Mouse (Mus musculus): ENCODE data around the gene Mettl7a3. TPM values are rescaled to one million over a fixed set of nuclear protein-coding genes. Genes with fewer than 3 reads are reported as not detected.

The Mettl7a3 gene
- 0.11 and 0.15 TPM in 2 replicates for polyA plus RNA-seq (2012; rRNA removed)

DNA sequence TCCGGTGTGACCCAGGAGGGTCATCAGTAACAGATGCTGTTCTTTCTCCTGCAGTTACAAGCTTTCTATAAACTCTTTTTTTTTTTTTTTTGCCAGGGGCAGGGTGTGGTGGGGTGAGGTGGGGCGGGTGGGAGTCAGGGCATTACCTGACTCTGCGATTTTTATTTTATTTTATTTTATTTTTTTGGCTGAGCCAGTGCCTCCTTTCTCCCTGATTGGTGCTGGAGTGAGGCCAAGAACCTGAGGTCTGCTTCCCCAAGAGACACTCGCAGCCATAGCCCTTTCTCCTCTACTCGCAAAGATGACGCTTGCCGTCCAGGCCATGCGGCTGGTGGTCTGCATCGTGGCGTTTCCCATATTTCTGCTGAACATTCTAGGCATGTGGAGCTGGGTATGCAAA, at the start of gene Mettl7a3:
Mettl7a3 (plus strand) TSS at position 301 of the 400 bp plus-strand sequence.
- no peak for TF ChIP-seq POLR2A (IDR thresholded peaks at IDR 0.05; ENCODE audit: low read depth, low read length)
- no peak for TF ChIP-seq CTCF (conservative IDR thresholded peaks at IDR 0.05; ENCODE audit: insufficient read depth, insufficient read length, low read depth, low read length)
- Histone ChIP-seq H3K27me3 (replicated peaks; ENCODE audit: control insufficient read depth, insufficient read depth, low read length) (no peaks in the 10 kb centered on the region), H3K36me3 (ENCODE audit: control insufficient read depth, insufficient read depth, low read length) (no peaks in the 10 kb centered on the region), H3K4me1 (ENCODE audit: control insufficient read depth, insufficient read depth, low read length) (no peaks in the 10 kb centered on the region), H3K27ac (ENCODE audit: insufficient read depth, low read depth, low read length) (no peak within 1 kb of the TSS), H3K4me3 (ENCODE audit: insufficient read depth, low read depth, low read length) (no peak within 1 kb of the TSS)
- no peak for DNase-seq
- 68% methylated on average over 10 of the region's 10 CpGs for WGBS

DNA sequence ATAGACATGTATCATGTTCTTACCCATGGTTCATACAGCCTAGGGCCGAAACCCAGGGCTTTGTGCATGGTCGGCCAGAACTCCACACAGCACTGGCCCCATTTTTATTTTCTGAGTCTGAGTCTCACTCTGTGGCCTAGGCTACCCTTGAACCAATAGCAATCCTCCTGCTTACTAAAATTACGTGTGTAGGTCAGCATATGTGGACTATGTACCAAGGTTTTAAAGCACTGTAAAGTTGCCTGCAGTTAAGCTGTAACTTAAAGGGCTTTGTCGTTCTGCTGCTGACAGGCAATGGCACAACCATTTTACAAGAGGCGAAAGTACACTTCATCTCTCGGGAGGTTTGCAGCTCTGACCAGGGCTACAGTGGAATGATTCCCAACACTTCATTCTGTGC, 45.7 kb upstream of the Mettl7a3 start:
- 81% methylated on average over 6 of the region's 6 CpGs for WGBS
- no peaks in the 10 kb centered on the region for H3K4me1 ChIP-seq (ENCODE audit: control insufficient read depth, insufficient read depth, low read length)
- no peaks in the 10 kb centered on the region for H3K36me3 ChIP-seq (ENCODE audit: control insufficient read depth, insufficient read depth, low read length)
- DNase-seq = no peak
- H3K27ac ChIP-seq (ENCODE audit: insufficient read depth, low read depth, low read length) = no peak overlapping the region
- TF ChIP-seq CTCF (conservative IDR thresholded peaks at IDR 0.05; ENCODE audit: insufficient read depth, insufficient read length, low read depth, low read length) (no peak), POLR2A (IDR thresholded peaks at IDR 0.05; ENCODE audit: low read depth, low read length) (no peak)
- H3K27me3 ChIP-seq (replicated peaks; ENCODE audit: control insufficient read depth, insufficient read depth, low read length) = no peaks in the 10 kb centered on the region
- H3K4me3 ChIP-seq (ENCODE audit: insufficient read depth, low read depth, low read length) = no peak overlapping the region

DNA sequence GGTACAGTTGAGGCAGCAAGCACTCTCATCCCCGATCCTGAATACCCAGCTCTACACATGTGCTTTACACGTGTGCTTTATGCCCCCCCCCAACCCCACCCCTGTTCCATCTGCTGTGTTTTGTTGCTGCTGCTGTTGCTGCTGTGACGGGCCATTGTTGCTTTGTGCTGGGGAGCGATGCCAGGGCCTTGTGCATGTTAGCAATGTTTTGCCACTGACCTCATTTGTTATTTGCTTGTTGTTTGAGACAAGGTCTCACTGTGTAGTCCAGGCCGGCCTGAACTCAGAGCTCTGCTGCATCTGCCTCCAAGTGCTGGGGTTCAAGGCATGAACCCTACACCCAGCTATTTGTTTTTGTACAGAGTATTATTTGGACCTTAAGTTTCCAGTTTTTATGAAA, 43.9 kb upstream of the Mettl7a3 start:
- no peak for DNase-seq
- H3K27me3 ChIP-seq (replicated peaks; ENCODE audit: control insufficient read depth, insufficient read depth, low read length) = no peaks in the 10 kb centered on the region
- no peaks in the 10 kb centered on the region for H3K36me3 ChIP-seq (ENCODE audit: control insufficient read depth, insufficient read depth, low read length)
- no peak for TF ChIP-seq POLR2A (IDR thresholded peaks at IDR 0.05; ENCODE audit: low read depth, low read length)
- no peak for TF ChIP-seq CTCF (conservative IDR thresholded peaks at IDR 0.05; ENCODE audit: insufficient read depth, insufficient read length, low read depth, low read length)
- H3K27ac ChIP-seq (ENCODE audit: insufficient read depth, low read depth, low read length) = no peak overlapping the region
- 87% methylated on average over 5 of the region's 5 CpGs for WGBS
- H3K4me3 ChIP-seq (ENCODE audit: insufficient read depth, low read depth, low read length) = no peak overlapping the region
- H3K4me1 ChIP-seq (ENCODE audit: control insufficient read depth, insufficient read depth, low read length) = no peaks in the 10 kb centered on the region

DNA sequence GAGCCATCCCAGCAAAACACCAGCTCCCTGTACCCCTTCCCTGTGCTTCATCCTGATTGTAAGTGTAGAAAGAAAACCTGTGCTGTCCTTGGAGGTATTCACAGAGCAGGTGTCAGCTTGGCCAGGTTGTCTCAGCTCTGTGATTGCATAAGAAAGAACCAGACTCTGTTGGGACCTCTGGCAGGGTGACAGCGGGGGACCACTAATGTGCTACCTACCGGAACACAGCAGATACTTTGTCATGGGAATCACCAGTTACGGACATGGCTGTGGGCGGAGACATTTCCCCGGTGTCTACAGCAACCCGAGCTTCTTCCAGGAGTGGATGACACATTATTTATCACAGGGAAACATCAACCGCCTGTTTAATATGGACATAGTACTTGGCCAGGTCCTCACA, 42.4 kb upstream of the Mettl7a3 start:
- no peaks in the 10 kb centered on the region for H3K4me1 ChIP-seq (ENCODE audit: control insufficient read depth, insufficient read depth, low read length)
- no peaks in the 10 kb centered on the region for H3K36me3 ChIP-seq (ENCODE audit: control insufficient read depth, insufficient read depth, low read length)
- no peak overlapping the region for H3K27ac ChIP-seq (ENCODE audit: insufficient read depth, low read depth, low read length)
- H3K4me3 ChIP-seq (ENCODE audit: insufficient read depth, low read depth, low read length) = no peak overlapping the region
- TF ChIP-seq CTCF (conservative IDR thresholded peaks at IDR 0.05; ENCODE audit: insufficient read depth, insufficient read length, low read depth, low read length) = no peak
- TF ChIP-seq POLR2A (IDR thresholded peaks at IDR 0.05; ENCODE audit: low read depth, low read length) = no peak
- no peak for DNase-seq
- H3K27me3 ChIP-seq (replicated peaks; ENCODE audit: control insufficient read depth, insufficient read depth, low read length) = no peaks in the 10 kb centered on the region
- WGBS = 48% methylated on average over 7 of the region's 7 CpGs

DNA sequence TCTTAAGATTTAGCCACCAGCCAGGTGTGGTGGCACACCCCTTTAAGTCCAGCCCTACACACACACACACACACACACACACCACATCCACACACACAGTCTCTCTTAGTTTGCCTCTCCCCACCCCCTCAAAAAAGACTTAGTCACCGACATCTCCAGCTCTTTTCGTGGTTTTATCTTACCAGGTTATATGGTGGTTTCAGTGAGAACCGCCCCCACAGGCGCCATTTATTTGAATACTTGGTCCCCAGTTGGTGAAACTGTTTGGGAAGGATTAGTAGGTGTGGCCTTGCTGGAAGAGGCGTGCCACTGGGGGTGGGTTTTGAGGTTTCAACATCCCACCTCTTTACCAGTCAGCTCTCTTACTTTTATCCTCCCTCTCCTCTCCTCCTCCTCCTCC, 36.9 kb upstream of the Mettl7a3 start:
- H3K36me3 ChIP-seq (ENCODE audit: control insufficient read depth, insufficient read depth, low read length) = no peaks in the 10 kb centered on the region
- WGBS = 91% methylated on average over 5 of the region's 5 CpGs

DNA sequence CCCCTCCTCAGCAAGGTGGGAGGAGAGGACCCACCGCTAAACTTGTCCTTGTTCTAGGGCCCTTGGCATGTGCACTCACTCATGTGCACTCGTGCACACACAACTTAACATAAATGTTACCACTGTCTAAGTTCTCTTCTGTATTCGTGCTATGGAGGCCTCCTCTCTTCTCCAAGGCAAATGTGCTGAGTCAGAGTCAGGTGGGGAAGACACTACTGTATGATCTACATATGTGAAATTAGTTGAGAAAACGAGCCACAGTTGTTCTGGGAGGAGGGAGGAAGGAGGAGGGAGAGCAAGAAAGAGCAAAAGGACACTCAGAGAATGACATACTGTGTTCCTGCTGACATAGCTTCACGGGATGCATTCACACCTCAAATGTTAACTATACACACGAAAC, 34.2 kb upstream of the Mettl7a3 start:
- no peak overlapping the region for H3K4me3 ChIP-seq (ENCODE audit: insufficient read depth, low read depth, low read length)
- no peaks in the 10 kb centered on the region for H3K27me3 ChIP-seq (replicated peaks; ENCODE audit: control insufficient read depth, insufficient read depth, low read length)
- H3K4me1 ChIP-seq (ENCODE audit: control insufficient read depth, insufficient read depth, low read length) = peaks cover 2% of the 10 kb centered on the region; the same call in 1 of the 2 replicates
- 50% methylated on average over 6 of the region's 6 CpGs for WGBS
- no peak for TF ChIP-seq CTCF (conservative IDR thresholded peaks at IDR 0.05; ENCODE audit: insufficient read depth, insufficient read length, low read depth, low read length)
- no peak for TF ChIP-seq POLR2A (IDR thresholded peaks at IDR 0.05; ENCODE audit: low read depth, low read length)
- H3K36me3 ChIP-seq (ENCODE audit: control insufficient read depth, insufficient read depth, low read length) = no peaks in the 10 kb centered on the region
- no peak overlapping the region for H3K27ac ChIP-seq (ENCODE audit: insufficient read depth, low read depth, low read length)
- DNase-seq = no peak

More for the DNA sequence above, 36.9 kb upstream of the Mettl7a3 start:
- H3K4me3 ChIP-seq (ENCODE audit: insufficient read depth, low read depth, low read length) = no peak overlapping the region
- no peaks in the 10 kb centered on the region for H3K4me1 ChIP-seq (ENCODE audit: control insufficient read depth, insufficient read depth, low read length)
- no peak overlapping the region for H3K27ac ChIP-seq (ENCODE audit: insufficient read depth, low read depth, low read length)
- no peak for DNase-seq
- no peaks in the 10 kb centered on the region for H3K27me3 ChIP-seq (replicated peaks; ENCODE audit: control insufficient read depth, insufficient read depth, low read length)
- TF ChIP-seq POLR2A (IDR thresholded peaks at IDR 0.05; ENCODE audit: low read depth, low read length) = no peak
- TF ChIP-seq CTCF (conservative IDR thresholded peaks at IDR 0.05; ENCODE audit: insufficient read depth, insufficient read length, low read depth, low read length) = no peak

DNA sequence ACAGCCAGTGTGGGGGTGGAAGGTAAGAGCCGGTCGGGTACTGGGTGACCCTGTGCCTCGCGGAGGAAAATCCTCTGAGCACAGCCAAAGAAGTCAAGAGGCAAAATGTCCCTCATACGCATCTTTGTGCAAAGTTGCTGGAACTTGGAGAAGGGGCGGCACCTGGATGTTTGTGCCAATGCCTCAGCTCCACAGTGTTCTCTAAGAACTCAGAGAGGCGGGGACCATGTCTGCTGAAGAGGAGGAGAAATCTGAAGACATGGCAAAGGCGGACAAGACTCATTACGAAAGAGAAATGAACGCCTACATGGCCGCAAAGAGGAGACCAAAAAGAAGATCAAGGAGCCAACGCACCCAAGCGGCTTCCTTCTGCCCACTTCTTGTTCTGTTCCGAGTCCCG, 33.2 kb upstream of the Mettl7a3 start:
- H3K27me3 ChIP-seq (replicated peaks; ENCODE audit: control insufficient read depth, insufficient read depth, low read length) = no peaks in the 10 kb centered on the region
- H3K4me3 ChIP-seq (ENCODE audit: insufficient read depth, low read depth, low read length) = no peak overlapping the region
- H3K27ac ChIP-seq (ENCODE audit: insufficient read depth, low read depth, low read length) = no peak overlapping the region
- TF ChIP-seq CTCF (conservative IDR thresholded peaks at IDR 0.05; ENCODE audit: insufficient read depth, insufficient read length, low read depth, low read length) (no peak), POLR2A (IDR thresholded peaks at IDR 0.05; ENCODE audit: low read depth, low read length) (no peak)
- H3K4me1 ChIP-seq (ENCODE audit: control insufficient read depth, insufficient read depth, low read length) = peaks cover 2% of the 10 kb centered on the region; the same call in 1 of the 2 replicates
- DNase-seq = peak; percentile 71
- no peaks in the 10 kb centered on the region for H3K36me3 ChIP-seq (ENCODE audit: control insufficient read depth, insufficient read depth, low read length)
- 74% methylated on average over 15 of the region's 15 CpGs for WGBS
